Mouse (Mus musculus) intestine, postnatal 0 days (tissue): Measurements from ENCODE around the gene Upk2. TPM values are rescaled to one million over a fixed set of nuclear protein-coding genes. Genes with fewer than 3 reads are reported as not detected.
"Not testable (repeated sequence)": the region's sequence is repeated elsewhere in the genome, so short reads cannot be mapped to it uniquely, and the experiment has no call there.

Experiments
- ATAC-seq: fragments of 200-750 bp; cut with Nextera tagmentation; 2 replicates; pipeline ENCODE4 v1.8.0; 2017; ENCODE audit warnings: mild to moderate bottlenecking, moderate TSS enrichment, moderate library complexity
- H3K27ac ChIP-seq: fragments of 300-500 bp; sonication (generic); 2 replicates; pipeline ENCODE4 v1.5.1; 2014; ENCODE audit warnings: mild to moderate bottlenecking, low read depth, low read length, moderate library complexity
- H3K27me3 ChIP-seq: fragments of 300-500 bp; sonication (generic); replicated peaks from 2 replicates; pipeline ENCODE4 v1.6.1; 2014; ENCODE audit warnings: low read length, mixed read lengths; ENCODE audit not compliant: control insufficient read depth, insufficient read depth
- H3K36me3 ChIP-seq: fragments of 300-500 bp; sonication (generic); 2 replicates; pipeline ENCODE4 v1.6.1; 2014; ENCODE audit warnings: mild to moderate bottlenecking, moderate library complexity; ENCODE audit not compliant: control insufficient read depth, insufficient read depth
- H3K4me1 ChIP-seq: fragments of 300-500 bp; sonication (generic); replicated peaks from 2 replicates; pipeline ENCODE4 v1.6.1; 2014; ENCODE audit warnings: antibody characterized with exemption, low read length, mixed read lengths; ENCODE audit not compliant: control insufficient read depth, insufficient read depth
- H3K4me2 ChIP-seq: fragments of 300-500 bp; sonication (generic); replicated peaks from 2 replicates; pipeline ENCODE4 v1.6.1; 2014; ENCODE audit warnings: low read depth, mild to moderate bottlenecking, moderate library complexity
- H3K4me3 ChIP-seq: fragments of 300-500 bp; sonication (generic); 2 replicates; pipeline ENCODE4 v1.5.1; 2014; ENCODE audit warnings: low read depth, low read length
- H3K9ac ChIP-seq: fragments of 300-500 bp; sonication (generic); 2 replicates; pipeline ENCODE4 v1.6.1; 2014; ENCODE audit warnings: mild to moderate bottlenecking, low read depth, low read length
- H3K9me3 ChIP-seq: fragments of 300-500 bp; sonication (generic); 2 replicates; pipeline ENCODE4 v1.6.1; 2016; ENCODE audit warnings: mixed run types; ENCODE audit not compliant: control insufficient read depth
- CTCF ChIP-seq: sonication (generic); IDR thresholded peaks from 2 replicates; pipeline ENCODE4 v1.5.1; 2016; ENCODE audit warnings: low read depth, mild to moderate bottlenecking, control low read depth, antibody characterized with exemption, moderate library complexity
- WGBS: fragments of 180-500 bp; shearing (Covaris S2); extraction: QIAGEN DNeasy Blood & Tissue Kit; methylation state at CpG from one replicate; pipeline ENCODE4 v1.1.7; 2014; 5-methylcytosine and 5-hydroxymethylcytosine counted together
- polyA plus RNA-seq: library from polyadenylated mRNA; unstranded; fragments of >200 nt; fragmentation: Nextera tagmentation; extraction: Ambion mirVana; gene quantifications from 2 replicates; pipeline ENCODE4 v1.2.1, GENCODE M21; 2015

The Upk2 gene
- polyA plus RNA-seq, 1 experiment from 2014 or later, result not detected

- 79% methylated on average over 2 of the region's 2 CpGs for WGBS
- no peak overlapping the region for H3K4me2 ChIP-seq
- H3K27me3 ChIP-seq, result no peaks in the 10 kb centered on the region
- no peak overlapping the region for H3K4me3 ChIP-seq
- no peak overlapping the region for H3K9ac ChIP-seq
- TF ChIP-seq CTCF, result no peak
- peaks cover 44% of the 10 kb centered on the region for H3K36me3 ChIP-seq
- H3K4me1 ChIP-seq, result no peaks in the 10 kb centered on the region
- no peak overlapping the region for H3K27ac ChIP-seq
- no peaks in the 10 kb centered on the region for H3K9me3 ChIP-seq
- ATAC-seq, result no peak
Observed at GRCm38 (mm10) chr9:44412781-44413180, 42.0 kb downstream of the Upk2 start.

GRCm38 (mm10) chr9:44412306-44412705, 42.5 kb downstream of the Upk2 start:
- H3K9me3 ChIP-seq, result no peaks in the 10 kb centered on the region
- no peak for TF ChIP-seq CTCF
- no peak overlapping the region for H3K9ac ChIP-seq
- 73% methylated on average over 4 of the region's 4 CpGs for WGBS
- H3K4me1 ChIP-seq, result no peaks in the 10 kb centered on the region
- H3K4me3 ChIP-seq, result no peak overlapping the region
- ATAC-seq, result no peak
- no peak overlapping the region for H3K27ac ChIP-seq
- no peaks in the 10 kb centered on the region for H3K27me3 ChIP-seq
- no peak overlapping the region for H3K4me2 ChIP-seq
- peaks cover 44% of the 10 kb centered on the region for H3K36me3 ChIP-seq

DNA sequence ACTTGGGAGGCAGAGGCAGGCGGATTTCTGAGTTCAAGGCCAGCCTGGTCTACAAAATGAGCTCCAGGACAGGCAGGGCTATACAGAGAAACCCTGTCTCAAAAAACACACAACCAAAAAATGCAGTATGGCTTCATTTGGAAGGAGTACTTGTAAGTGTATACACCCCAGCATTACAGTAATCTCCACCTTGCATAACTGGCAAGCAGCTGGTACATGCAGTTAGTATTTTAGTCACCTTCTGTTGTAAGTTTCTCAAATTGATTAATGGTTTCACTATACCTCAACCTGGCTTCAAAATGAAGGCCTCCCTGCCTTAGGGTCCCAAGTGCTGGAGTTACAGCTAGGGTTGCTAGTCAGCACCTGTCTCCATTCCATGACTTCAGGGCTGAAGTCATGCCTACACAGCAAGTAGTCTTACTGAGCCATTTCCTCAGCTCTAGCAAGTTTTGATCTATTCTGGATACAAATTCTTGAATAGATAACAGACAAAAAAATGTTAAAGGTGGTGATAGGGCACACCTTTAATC, 43.1 kb downstream of the Upk2 start:
- H3K9ac ChIP-seq, result no peak overlapping the region
- no peak overlapping the region for H3K4me3 ChIP-seq
- ATAC-seq, result no peak
- no peak overlapping the region for H3K4me2 ChIP-seq
- no peaks in the 10 kb centered on the region for H3K27me3 ChIP-seq
- H3K9me3 ChIP-seq, result no peaks in the 10 kb centered on the region
- TF ChIP-seq CTCF, result no peak
- H3K36me3 ChIP-seq, result peaks cover 44% of the 10 kb centered on the region
- H3K4me1 ChIP-seq, result no peaks in the 10 kb centered on the region
- no peak overlapping the region for H3K27ac ChIP-seq
- 74% methylated on average over 1 of the region's 1 CpGs for WGBS

- no peak for ATAC-seq
- H3K27ac ChIP-seq, result no peak overlapping the region
- H3K4me3 ChIP-seq, result no peak overlapping the region
- no peaks in the 10 kb centered on the region for H3K4me1 ChIP-seq
- no peaks in the 10 kb centered on the region for H3K9me3 ChIP-seq
- TF ChIP-seq CTCF, result no peak
- no peaks in the 10 kb centered on the region for H3K27me3 ChIP-seq
- 66% methylated on average over 2 of the region's 2 CpGs for WGBS
- no peak overlapping the region for H3K4me2 ChIP-seq
- peaks cover 40% of the 10 kb centered on the region for H3K36me3 ChIP-seq
- no peak overlapping the region for H3K9ac ChIP-seq
Observed at GRCm38 (mm10) chr9:44410647-44411336, 44.0 kb downstream of the Upk2 start.

- not testable (repeated sequence) for H3K9me3 ChIP-seq, H3K4me1 ChIP-seq, H3K27me3 ChIP-seq, ATAC-seq, H3K27ac ChIP-seq
- H3K9ac ChIP-seq, result peak overlapping the region; percentile 71; the same call in 1 of the 2 replicates
- peak overlapping the region; percentile 67 for H3K4me2 ChIP-seq
- peak overlapping the region; percentile 87; the same call in 1 of the 2 replicates for H3K4me3 ChIP-seq
- 73% methylated on average over 9 of the region's 9 CpGs for WGBS
- peaks cover 52% of the 10 kb centered on the region for H3K36me3 ChIP-seq
Observed at GRCm38 (mm10) chr9:44408693-44409092, 46.1 kb downstream of the Upk2 start.

- WGBS, result under 1% methylated on average over 24 of the region's 24 CpGs
- H3K36me3 ChIP-seq, result peaks cover 55% of the 10 kb centered on the region
- no peak for ATAC-seq
Observed at GRCm38 (mm10) chr9:44407752-44408097, 47.1 kb downstream of the Upk2 start.

More at GRCm38 (mm10) chr9:44407752-44408097, 47.1 kb downstream of the Upk2 start:
- Histone ChIP-seq H3K4me1 (no peaks in the 10 kb centered on the region), H3K27me3 (no peaks in the 10 kb centered on the region), H3K9ac (peak overlapping the region; percentile 71), H3K27ac (peak overlapping the region; percentile 85), H3K4me2 (peak overlapping the region; percentile 67), H3K4me3 (peak overlapping the region; percentile 87), H3K9me3 (no peaks in the 10 kb centered on the region)
- TF ChIP-seq CTCF, result no peak
